Mouse (Mus musculus) testis, adult 2 months (tissue): ENCODE measurements around the gene Cyp2d11.

Experiments used
- CTCF ChIP-seq: fragments of 200-500 bp; IDR thresholded peaks from 2 replicates; pipeline ENCODE4 v1.5.1; 2012; ENCODE audit warnings: low read depth, mild to moderate bottlenecking, inconsistent platforms, low read length, moderate library complexity; ENCODE audit not compliant: control insufficient read depth, insufficient read depth, insufficient replicate concordance
- POLR2A ChIP-seq: fragments of 200-500 bp; IDR thresholded peaks from 2 replicates; pipeline ENCODE4 v1.6.1; 2012; ENCODE audit warnings: low read depth, mild to moderate bottlenecking, inconsistent platforms, low read length, moderate library complexity; ENCODE audit not compliant: control insufficient read depth

- TF ChIP-seq CTCF (no peak), POLR2A (no peak)
These were observed 17.3 kb downstream of the Cyp2d11 start for GRCm38 (mm10) chr15:82376393-82377138.
